ENCODE assay signal across 25 mouse cellular contexts in genomic region chr4:62308406-62308805, GRCm38 (mm10).
"Had no signal": no experiment of that assay in that cellular context is flagged by ENCODE, and none has a peak within 500 bp of the region (broad histone marks: within the 10 kb centered on the region; RNA-seq: fewer than 3 reads in every experiment).

No protein-coding gene starts in this region.

- H3K9ac ChIP-seq: kidney, embryonic 15.5 days; limb, embryonic 12.5 days; limb, embryonic 15.5 days; liver, embryonic 14.5 days; liver, postnatal 0 days; lung, embryonic 14.5 days; midbrain, embryonic 13.5 days; neural tube, embryonic 13.5 days had no signal

- H3K9me3 ChIP-seq: kidney, embryonic 15.5 days; limb, embryonic 12.5 days; limb, embryonic 15.5 days; megakaryocyte, embryonic 14.5 days; midbrain, embryonic 10.5 days; midbrain, embryonic 13.5 days; neural tube, embryonic 13.5 days had no signal

- H3K4me1 ChIP-seq: kidney, embryonic 15.5 days; limb, embryonic 12.5 days; limb, embryonic 15.5 days; megakaryocyte, embryonic 14.5 days; midbrain, embryonic 10.5 days; midbrain, embryonic 13.5 days; neural tube, embryonic 13.5 days had no signal

- H3K27ac ChIP-seq: kidney, embryonic 15.5 days; limb, embryonic 12.5 days; limb, embryonic 15.5 days; liver, embryonic 14.5 days; midbrain, embryonic 10.5 days; midbrain, embryonic 13.5 days; neural tube, embryonic 13.5 days; stomach, postnatal 0 days had no signal

- H3K4me2 ChIP-seq: kidney, embryonic 15.5 days; limb, embryonic 12.5 days; limb, embryonic 15.5 days; liver, embryonic 11.5 days; lung, embryonic 14.5 days; midbrain, embryonic 13.5 days; neural tube, embryonic 13.5 days had no signal

- ATAC-seq: intestine, postnatal 0 days; liver, postnatal 0 days; lung, postnatal 0 days; midbrain, embryonic 13.5 days; midbrain, embryonic 16.5 days had no signal

- H3K27me3 ChIP-seq: kidney, embryonic 15.5 days; limb, embryonic 12.5 days; limb, embryonic 15.5 days; megakaryocyte, embryonic 14.5 days; midbrain, embryonic 13.5 days; neural tube, embryonic 13.5 days had no signal

- DNase-seq: kidney, adult 8-10 months; kidney, postnatal 10 days; kidney, postnatal 36 days; left cerebral cortex, postnatal 4 days; liver, postnatal 0 days; lung, embryonic 14.5 days; lung, postnatal 36 days; right cerebral cortex, adult 18-20 months; right cerebral cortex, postnatal 14 days; right cerebral cortex, postnatal 4 days; thymus, postnatal 25 days had no signal

- H3K4me3 ChIP-seq: kidney, embryonic 15.5 days; limb, embryonic 12.5 days; limb, embryonic 15.5 days; megakaryocyte, embryonic 14.5 days; midbrain, embryonic 10.5 days; midbrain, embryonic 13.5 days; myocyte; neural tube, embryonic 13.5 days had no signal
